Mouse (Mus musculus) splenic B cell, adult 2 months (primary cell): Measurements from ENCODE around the gene Rbbp5.
"Not testable (repeated sequence)": the region's sequence is repeated elsewhere in the genome, so short reads cannot be mapped to it uniquely, and the experiment has no call there.

Experiments
- DNase-seq: peaks from one replicate; pipeline ENCODE4 v3.0.0-alpha.2; 2011; ENCODE audit warnings: low read depth, low spot score
- H3K27me3 ChIP-seq: 2 replicates; pipeline ENCODE4 v1.6.1; 2012; ENCODE audit warnings: mild to moderate bottlenecking, low read length, moderate library complexity, mixed read lengths; ENCODE audit not compliant: control insufficient read depth, poor library complexity, insufficient read depth, severe bottlenecking
- H3K36me3 ChIP-seq: 2 replicates; pipeline ENCODE4 v1.6.1; 2012; ENCODE audit warnings: mild to moderate bottlenecking, low read length, moderate library complexity, mixed read lengths; ENCODE audit not compliant: control insufficient read depth, poor library complexity, insufficient read depth, severe bottlenecking

Gene Rbbp5

DNA sequence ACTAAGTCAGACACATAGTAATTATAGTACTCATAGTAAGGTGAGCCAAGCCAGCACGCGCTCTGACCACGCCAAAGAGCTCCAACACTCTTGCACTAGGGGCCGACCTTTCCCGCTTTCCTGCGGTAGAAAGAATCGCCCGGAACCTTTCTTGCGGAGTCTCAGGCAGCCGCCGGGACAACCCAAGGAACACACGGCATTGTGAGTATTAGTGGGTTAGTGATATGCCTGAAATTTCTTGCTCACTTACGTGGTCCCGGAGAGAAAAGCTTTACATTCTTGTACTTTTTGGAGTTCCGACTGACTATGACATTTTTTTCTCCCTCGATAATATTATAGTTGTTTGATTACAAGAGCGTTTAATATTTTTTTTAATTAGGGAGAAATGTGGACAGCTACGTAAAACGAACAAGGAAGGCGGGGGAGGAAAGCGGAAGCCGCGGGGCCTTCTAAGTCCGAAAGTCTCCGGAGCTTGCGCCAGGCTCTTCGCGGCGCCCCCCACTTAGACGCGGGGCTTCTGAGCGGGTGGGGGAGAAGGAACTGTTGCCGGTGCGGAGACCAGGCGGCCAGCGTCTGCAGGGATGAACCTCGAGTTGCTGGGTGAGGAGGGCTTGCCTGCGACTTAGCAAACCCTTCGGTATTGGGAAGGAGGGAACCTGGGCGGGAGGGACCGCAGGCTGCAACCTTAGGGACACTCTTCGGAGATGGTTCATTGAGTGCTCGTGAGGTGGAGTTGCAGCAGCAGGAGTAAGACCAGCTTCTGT lies at the start of gene Rbbp5:
Gene Rbbp5 (plus strand): TSS at position 438 of the 764 bp plus-strand sequence.
- no peaks in the 10 kb centered on the region for H3K27me3 ChIP-seq
- H3K36me3 ChIP-seq, result no peaks in the 10 kb centered on the region
- DNase-seq, result peak; percentile 90

DNA sequence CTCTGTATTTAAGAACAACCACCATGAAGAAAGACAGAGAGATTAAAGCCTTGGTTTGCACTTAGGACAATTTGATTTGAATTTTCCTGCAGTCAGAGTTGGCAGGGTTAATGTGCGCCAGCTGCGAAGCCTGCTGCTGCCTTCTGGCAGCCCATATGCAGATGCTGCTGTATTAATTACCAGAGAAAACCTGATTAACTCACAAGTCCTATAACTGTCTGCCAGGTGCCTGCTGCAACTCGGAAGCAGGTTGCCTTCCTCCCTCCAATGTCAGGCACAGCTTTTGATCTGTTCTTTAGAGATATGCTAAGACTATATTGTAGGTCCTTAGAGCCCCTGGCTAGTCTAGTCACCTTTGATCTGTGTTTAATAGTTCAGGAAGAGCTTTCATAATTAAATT lies 46.3 kb upstream of the Rbbp5 start:
- H3K36me3 ChIP-seq, result no peaks in the 10 kb centered on the region
- no peak for DNase-seq
- H3K27me3 ChIP-seq, result no peaks in the 10 kb centered on the region

- Histone ChIP-seq H3K36me3 (no peaks in the 10 kb centered on the region), H3K27me3 (no peaks in the 10 kb centered on the region)
- DNase-seq, result no peak
Observed at GRCm38 (mm10) chr1:132431716-132432115, 45.4 kb upstream of the Rbbp5 start.

GRCm38 (mm10) chr1:132433349-132433748 lies 43.8 kb upstream of the Rbbp5 start:
- DNase-seq, result no peak

GRCm38 (mm10) chr1:132434032-132434431 lies 43.1 kb upstream of the Rbbp5 start:
- Histone ChIP-seq H3K36me3 (no peaks in the 10 kb centered on the region), H3K27me3 (no peaks in the 10 kb centered on the region)
- DNase-seq, result no peak

More at GRCm38 (mm10) chr1:132433349-132433748, 43.8 kb upstream of the Rbbp5 start:
- H3K27me3 ChIP-seq, result no peaks in the 10 kb centered on the region
- H3K36me3 ChIP-seq, result no peaks in the 10 kb centered on the region

DNA sequence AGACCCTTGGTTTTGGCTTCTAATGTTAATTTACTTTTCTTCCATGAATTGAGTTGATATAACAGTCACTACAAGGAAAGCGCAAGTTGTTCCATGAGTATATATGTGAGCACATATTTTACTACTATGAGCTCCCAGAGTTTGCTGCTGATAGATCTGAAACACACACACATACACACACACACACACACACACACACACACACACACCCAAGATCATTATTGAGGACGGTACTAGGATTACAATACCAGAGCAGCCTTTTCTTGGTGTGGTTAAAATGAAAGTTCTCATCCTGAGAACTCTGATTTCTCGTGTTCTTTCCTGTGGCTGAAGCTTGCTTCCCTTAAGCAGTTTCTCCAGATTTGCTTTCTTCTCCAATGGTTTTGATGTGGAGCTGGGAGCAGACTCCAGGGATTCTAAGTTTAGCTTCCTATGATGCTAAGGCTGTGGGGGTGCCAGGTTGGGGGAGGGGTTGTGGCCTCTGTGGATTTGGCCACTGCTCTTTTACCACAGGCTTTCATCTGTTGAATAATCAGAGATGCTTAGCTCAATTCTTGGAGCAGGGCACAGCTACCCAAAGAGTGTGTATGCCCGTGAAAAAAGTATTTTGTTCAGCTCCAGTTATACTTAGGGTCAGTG lies 40.7 kb upstream of the Rbbp5 start:
- H3K27me3 ChIP-seq, result no peaks in the 10 kb centered on the region
- no peak for DNase-seq

GRCm38 (mm10) chr1:132436960-132437359 lies 40.2 kb upstream of the Rbbp5 start:
- no peaks in the 10 kb centered on the region for H3K27me3 ChIP-seq
- DNase-seq, result no peak
- H3K36me3 ChIP-seq, result 0 out of 2 replicates have a peak, but pooled peaks cover 5% of the 10 kb centered on the region

More for the DNA sequence above, 40.7 kb upstream of the Rbbp5 start:
- H3K36me3 ChIP-seq, result 0 out of 2 replicates have a peak, but pooled peaks cover 5% of the 10 kb centered on the region

DNA sequence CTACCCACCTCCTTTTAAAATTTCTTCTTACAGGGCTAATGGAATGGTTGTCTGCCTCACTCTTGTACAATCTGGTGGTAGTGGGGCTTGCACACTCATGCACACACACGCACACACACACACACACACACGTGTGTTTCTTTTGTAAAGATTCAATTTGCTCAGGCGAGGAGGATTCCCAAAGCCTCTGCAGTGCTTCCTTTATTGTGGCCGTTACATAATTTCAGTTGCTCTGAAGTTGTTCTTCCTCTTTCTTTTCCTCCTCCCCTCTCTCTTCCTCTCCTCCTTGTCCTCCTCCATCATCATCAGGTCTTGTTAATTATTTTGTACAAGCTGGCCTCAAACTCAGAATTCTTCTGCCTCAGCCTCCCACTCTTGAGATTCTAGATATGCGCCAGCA lies 39.8 kb upstream of the Rbbp5 start:
- Histone ChIP-seq H3K36me3 (peaks cover 7% of the 10 kb centered on the region; the same call in 1 of the 2 replicates), H3K27me3 (no peaks in the 10 kb centered on the region)
- no peak for DNase-seq

DNA sequence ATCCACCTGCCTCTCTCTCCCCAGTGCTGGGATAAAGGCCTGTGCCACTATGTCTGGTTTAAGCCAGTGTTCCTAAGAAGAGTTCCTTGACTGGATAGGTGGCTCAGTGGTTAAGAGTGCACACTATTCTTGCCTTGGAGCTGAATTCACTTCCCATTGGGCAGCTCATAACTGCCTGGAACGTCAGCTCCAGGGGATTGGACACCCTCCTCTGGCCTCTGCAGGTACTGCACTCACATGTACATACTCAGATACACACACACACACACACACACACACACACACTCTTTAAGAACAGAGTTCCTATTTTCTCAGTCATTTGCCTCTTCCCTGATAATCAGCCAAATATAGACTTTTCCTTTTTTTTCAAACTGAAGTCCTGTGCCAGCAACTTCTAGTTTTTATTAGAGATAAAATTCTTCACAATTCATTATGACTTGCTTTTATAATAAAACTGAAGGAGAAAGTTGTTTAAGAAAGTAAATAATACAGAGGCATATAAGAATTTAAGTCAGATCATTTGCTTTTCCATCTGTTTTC lies 36.2 kb upstream of the Rbbp5 start:
- DNase-seq, result peak; percentile 7
- no peaks in the 10 kb centered on the region for H3K27me3 ChIP-seq
- peaks cover 7% of the 10 kb centered on the region; the same call in 1 of the 2 replicates for H3K36me3 ChIP-seq

DNA sequence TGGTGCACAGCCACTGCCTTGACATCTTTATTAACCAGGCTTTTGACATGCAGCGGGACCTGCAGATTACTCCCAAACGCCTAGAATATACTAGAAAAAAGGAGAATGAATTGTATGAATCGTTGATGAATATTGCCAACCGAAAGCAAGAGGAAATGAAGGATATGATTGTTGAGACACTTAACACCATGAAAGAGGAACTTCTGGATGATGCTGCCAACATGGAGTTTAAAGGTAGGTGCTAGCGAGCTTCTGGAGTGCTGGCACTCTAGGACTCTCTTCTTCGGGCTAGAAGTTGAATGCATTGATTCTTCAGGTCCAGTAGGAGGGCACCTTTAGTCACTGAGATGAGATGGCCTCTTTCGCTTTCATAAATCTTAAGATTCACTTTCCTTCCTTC lies 27.4 kb upstream of the Rbbp5 start:
- H3K36me3 ChIP-seq, result peaks cover 4% of the 10 kb centered on the region; the same call in 1 of the 2 replicates
- H3K27me3 ChIP-seq, result no peaks in the 10 kb centered on the region
- DNase-seq, result no peak

DNA sequence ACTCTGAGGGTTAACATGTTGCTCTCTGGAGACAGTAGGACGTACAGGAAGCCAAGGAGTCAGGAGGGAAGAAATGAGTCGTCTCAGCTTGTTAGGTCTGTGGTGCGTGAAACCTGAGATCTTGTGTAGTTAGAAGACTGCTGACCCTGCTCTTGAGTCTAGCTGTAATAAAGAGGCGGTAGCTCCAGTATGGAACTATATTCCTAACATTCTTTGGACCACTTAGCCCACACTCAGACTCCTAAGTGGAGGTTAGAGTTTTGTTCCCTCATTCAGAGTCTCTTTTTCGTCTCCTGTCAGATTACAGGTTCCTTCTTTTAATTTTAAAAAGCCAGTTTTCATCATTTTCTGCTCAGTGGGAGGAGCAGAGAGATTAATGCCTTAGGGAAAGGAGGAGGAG lies 12.5 kb upstream of the Rbbp5 start:
- H3K36me3 ChIP-seq, result 0 out of 2 replicates have a peak, but pooled peaks cover 2% of the 10 kb centered on the region
- no peak for DNase-seq
- H3K27me3 ChIP-seq, result no peaks in the 10 kb centered on the region

DNA sequence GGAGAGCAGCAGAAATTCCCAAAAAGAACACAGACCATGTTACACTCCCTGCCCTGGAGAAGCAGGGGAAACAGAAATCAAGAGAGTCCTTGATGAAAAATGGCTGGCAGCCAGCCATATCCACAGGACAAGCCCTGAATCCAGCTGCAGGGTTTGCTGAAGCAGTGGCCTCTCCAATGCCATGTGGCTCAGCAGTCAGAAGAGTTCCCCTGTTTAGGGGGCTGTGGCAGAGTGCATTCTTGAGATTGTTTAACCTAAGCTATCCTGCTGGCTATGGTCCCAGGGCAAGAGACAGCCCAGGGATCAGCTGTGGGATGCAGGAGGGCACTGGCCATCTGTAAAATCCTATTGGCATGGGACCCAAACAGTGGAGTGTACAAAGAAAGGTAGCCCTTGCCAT lies 8.2 kb upstream of the Rbbp5 start:
- no peaks in the 10 kb centered on the region for H3K27me3 ChIP-seq
- DNase-seq, result no peak
- H3K36me3 ChIP-seq, result no peaks in the 10 kb centered on the region

- Histone ChIP-seq H3K27me3 (no peaks in the 10 kb centered on the region), H3K36me3 (no peaks in the 10 kb centered on the region)
- DNase-seq, result no peak
Observed at GRCm38 (mm10) chr1:132469519-132469918, 7.6 kb upstream of the Rbbp5 start.

DNA sequence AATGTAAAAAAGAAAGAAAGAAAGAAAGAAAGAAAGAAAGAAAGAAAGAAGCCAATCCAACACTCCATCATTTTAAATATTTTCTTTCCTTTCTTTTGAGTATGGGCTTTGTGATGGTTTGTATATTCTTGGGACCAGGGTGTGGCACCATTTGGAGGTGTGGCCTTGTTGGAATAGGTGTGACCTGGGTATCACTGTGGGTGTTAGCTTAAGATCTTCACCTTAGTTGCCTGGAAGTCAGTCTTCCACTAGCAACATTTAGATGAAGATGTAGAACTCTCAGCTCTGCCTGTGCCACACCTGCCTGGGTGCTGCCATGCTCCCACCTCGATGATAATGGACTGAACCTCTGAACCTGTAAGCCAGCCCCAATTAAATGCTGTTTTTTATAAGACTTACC lies 7.1 kb upstream of the Rbbp5 start:
- DNase-seq, H3K36me3 ChIP-seq: not testable (repeated sequence)

DNA sequence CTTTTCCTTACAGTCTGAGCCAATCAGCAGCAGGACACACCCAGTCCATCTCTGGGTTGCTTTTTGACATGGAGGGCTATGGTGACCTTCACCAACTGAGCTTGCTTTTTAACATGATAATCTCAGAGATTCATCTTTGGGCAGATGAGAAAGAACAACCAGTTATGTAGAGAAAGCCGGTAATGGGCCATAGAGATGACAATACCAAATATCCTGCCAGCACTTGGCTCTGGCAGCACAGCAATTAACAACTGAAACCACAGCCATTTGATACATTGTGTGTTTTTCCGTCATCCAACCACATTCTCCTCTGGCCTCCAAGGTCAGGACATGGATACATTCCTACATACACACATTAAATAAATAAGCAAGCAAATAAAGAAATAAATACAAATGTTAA lies 6.1 kb upstream of the Rbbp5 start:
- no peaks in the 10 kb centered on the region for H3K27me3 ChIP-seq
- H3K36me3 ChIP-seq, result no peaks in the 10 kb centered on the region
- no peak for DNase-seq

More for the DNA sequence above, 7.1 kb upstream of the Rbbp5 start:
- H3K27me3 ChIP-seq, result not testable (repeated sequence)
